Mouse (Mus musculus): ENCODE measurements around the gene Tmprss15.
A peak's percentile ranks its signal among the peaks of the same experiment; 100 is the strongest.

Gene Tmprss15

GRCm38 (mm10) chr16:78930382-78931286 lies 160.3 kb downstream of the Tmprss15 start, which contains the start of gene Chodl:
Gene Chodl (plus strand): TSS chr16:78930948.
- peak; percentile 61 for ATAC-seq (ENCODE audit: insufficient number of reproducible peaks, low FRiP score, low TSS enrichment)

GRCm38 (mm10) chr16:78922644-78923043 lies 168.3 kb downstream of the Tmprss15 start:
- no peak for ATAC-seq (ENCODE audit: insufficient number of reproducible peaks, low FRiP score, low TSS enrichment)

Measured in cerebellum, adult (tissue).